ENCODE assay signal across 31 mouse cellular contexts in genomic region chr17:87197434-87197833, GRCm38 (mm10).
"Had no signal": no experiment of that assay in that cellular context is flagged by ENCODE, and none has a peak within 500 bp of the region (broad histone marks: within the 10 kb centered on the region; RNA-seq: fewer than 3 reads in every experiment).

No protein-coding gene starts in this region.

- H3K9ac ChIP-seq: heart, embryonic 12.5 days; heart, embryonic 13.5 days; heart, embryonic 15.5 days; hindbrain, embryonic 12.5 days; hindbrain, embryonic 13.5 days; hindbrain, embryonic 14.5 days; hindbrain, embryonic 15.5 days; intestine, embryonic 15.5 days; kidney, embryonic 15.5 days had no signal

- H3K9me3 ChIP-seq: heart, embryonic 13.5 days; heart, embryonic 15.5 days; hindbrain, embryonic 12.5 days; hindbrain, embryonic 13.5 days; hindbrain, embryonic 15.5 days; intestine, embryonic 15.5 days had no signal

- H3K36me3 ChIP-seq: heart, embryonic 10.5 days; heart, embryonic 12.5 days; heart, embryonic 13.5 days; heart, embryonic 15.5 days; hindbrain, embryonic 10.5 days; hindbrain, embryonic 12.5 days; hindbrain, embryonic 13.5 days; hindbrain, embryonic 15.5 days; intestine, embryonic 15.5 days; kidney, embryonic 15.5 days had no signal

- ATAC-seq: hindbrain, embryonic 16.5 days; hindbrain, postnatal 0 days; inflammation-experienced regulatory T-cells, adult 6 months; intestine, embryonic 15.5 days; intestine, embryonic 16.5 days; intestine, postnatal 0 days had no signal

- H3K27ac ChIP-seq: heart, embryonic 10.5 days; heart, embryonic 13.5 days; heart, embryonic 15.5 days; hindbrain, embryonic 10.5 days; hindbrain, embryonic 12.5 days; hindbrain, embryonic 13.5 days; hindbrain, embryonic 14.5 days; hindbrain, embryonic 15.5 days; hindbrain, postnatal 0 days; intestine, embryonic 15.5 days; kidney, embryonic 15.5 days; kidney, postnatal 0 days; layer of hippocampus, adult 2 months; left cerebral cortex, adult 2 months had no signal

- DNase-seq: heart, postnatal 10 days; heart, postnatal 14 days; heart, postnatal 36 days; kidney, adult 11 months; kidney, adult 8-10 months; kidney, adult 9 months; kidney, postnatal 10 days; kidney, postnatal 14 days; kidney, postnatal 36 days; layer of hippocampus, adult 9-11 months; layer of hippocampus, postnatal 36 days had no signal

- H3K4me2 ChIP-seq: heart, embryonic 11.5 days; heart, embryonic 12.5 days; heart, embryonic 13.5 days; heart, embryonic 15.5 days; hindbrain, embryonic 12.5 days; hindbrain, embryonic 13.5 days; hindbrain, embryonic 14.5 days; hindbrain, embryonic 15.5 days; intestine, embryonic 15.5 days; kidney, embryonic 15.5 days had no signal

- H3K4me3 ChIP-seq: heart, embryonic 10.5 days; heart, embryonic 12.5 days; heart, embryonic 13.5 days; heart, embryonic 15.5 days; hindbrain, embryonic 10.5 days; hindbrain, embryonic 12.5 days; hindbrain, embryonic 13.5 days; hindbrain, embryonic 15.5 days; intestine, embryonic 15.5 days; kidney, embryonic 15.5 days; layer of hippocampus, adult 2 months; left cerebral cortex, adult 2 months had no signal

- H3K27me3 ChIP-seq: heart, embryonic 12.5 days; heart, embryonic 13.5 days; heart, embryonic 15.5 days; hindbrain, embryonic 12.5 days; hindbrain, embryonic 15.5 days; intestine, embryonic 15.5 days; kidney, embryonic 15.5 days had no signal
